Mouse (Mus musculus) hindbrain, embryonic 15.5 days (tissue): Measurements from ENCODE around the gene Hexim1. TPM values are rescaled to one million over a fixed set of nuclear protein-coding genes. Genes with fewer than 3 reads are reported as not detected.

Experiments
- ATAC-seq: fragments of 200-750 bp; cut with Nextera tagmentation; 2 replicates; pipeline ENCODE4 v1.8.0; 2017; ENCODE audit warnings: low read depth, moderate number of reproducible peaks, moderate TSS enrichment; ENCODE audit not compliant: low FRiP score
- H3K27ac ChIP-seq: fragments of 300-500 bp; sonication (generic); replicated peaks from 2 replicates; pipeline ENCODE4 v1.5.1; 2015; ENCODE audit warnings: mild to moderate bottlenecking, inconsistent platforms
- H3K27me3 ChIP-seq: fragments of 300-500 bp; sonication (generic); 2 replicates; pipeline ENCODE4 v1.6.1; 2015; ENCODE audit warnings: control low read depth, inconsistent platforms
- H3K36me3 ChIP-seq: fragments of 300-500 bp; sonication (generic); 2 replicates; pipeline ENCODE4 v1.6.1; 2015; ENCODE audit warnings: control low read depth, inconsistent platforms
- H3K4me1 ChIP-seq: fragments of 300-500 bp; sonication (generic); replicated peaks from 2 replicates; pipeline ENCODE4 v1.6.1; 2015; ENCODE audit warnings: control low read depth, inconsistent platforms
- H3K4me2 ChIP-seq: fragments of 300-500 bp; sonication (generic); 2 replicates; pipeline ENCODE4 v1.6.1; 2015; ENCODE audit warnings: moderate library complexity, mild to moderate bottlenecking, inconsistent platforms
- H3K4me3 ChIP-seq: fragments of 300-500 bp; sonication (generic); 2 replicates; pipeline ENCODE4 v1.5.1; 2015; ENCODE audit warnings: mild to moderate bottlenecking, inconsistent platforms
- H3K9ac ChIP-seq: fragments of 300-500 bp; sonication (generic); 2 replicates; pipeline ENCODE4 v1.6.1; 2015; ENCODE audit warnings: inconsistent platforms
- H3K9me3 ChIP-seq: fragments of 300-500 bp; sonication (generic); 2 replicates; pipeline ENCODE4 v1.6.1; 2016; ENCODE audit warnings: control low read depth, inconsistent platforms
- WGBS: fragments of 180-500 bp; shearing (Covaris S2); methylation state at CpG from one replicate; pipeline ENCODE4 v1.1.7; 2015; 5-methylcytosine and 5-hydroxymethylcytosine counted together
- polyA plus RNA-seq: library from polyadenylated mRNA; unstranded; fragments of >200 nt; fragmentation: Nextera tagmentation; extraction: Ambion mirVana; gene quantifications from 2 replicates; pipeline ENCODE4 v1.2.1, GENCODE M21; 2015

The Hexim1 gene
- polyA plus RNA-seq, 1 experiment from 2014 or later, result 3.9 TPM

DNA sequence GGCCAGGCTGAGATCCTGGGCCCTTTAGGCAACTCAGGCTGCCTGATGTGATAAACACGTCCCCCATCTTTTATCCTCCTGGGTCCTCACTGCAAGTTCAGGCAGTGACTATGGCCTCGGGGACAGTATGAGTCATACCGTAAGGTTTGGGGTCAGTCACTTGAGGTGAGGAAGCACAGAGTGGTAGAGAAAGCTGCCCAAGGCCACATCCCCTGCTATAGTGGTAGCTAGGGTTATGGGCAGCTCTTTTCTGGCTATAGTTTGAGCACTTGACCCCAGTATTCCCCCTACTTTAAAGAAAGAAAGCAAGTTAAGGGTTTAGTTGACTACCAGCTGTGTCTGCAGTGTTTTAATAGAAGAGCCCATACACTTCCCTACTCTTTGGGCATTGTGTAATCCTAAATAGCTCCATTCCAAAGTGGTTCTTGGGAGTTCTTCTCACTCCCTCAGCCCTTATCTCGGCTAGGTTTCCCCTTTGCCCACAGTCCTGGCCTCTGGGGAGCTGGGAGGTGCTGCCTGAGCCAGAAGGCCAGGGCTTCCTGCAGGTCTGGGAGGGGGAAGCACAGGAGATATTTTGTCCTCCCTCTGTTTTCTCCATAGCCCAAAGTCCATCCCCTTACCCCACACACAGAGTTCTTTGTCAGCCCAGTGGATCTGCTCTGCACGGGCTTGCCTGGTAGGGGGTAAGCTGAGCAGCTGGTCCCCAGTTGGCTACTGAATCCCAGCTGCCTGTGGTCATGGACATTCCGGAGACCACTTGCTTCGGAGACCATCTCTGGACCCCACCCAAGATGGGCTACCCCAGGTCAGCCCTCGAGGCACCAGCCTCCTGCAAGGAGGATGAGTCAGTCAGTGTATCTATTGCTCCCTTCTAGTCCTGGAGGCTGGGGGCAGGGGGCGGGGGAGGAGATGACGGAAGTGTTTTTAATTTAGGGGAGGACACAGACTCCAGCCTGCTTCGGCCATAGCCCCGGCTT lies 28.6 kb downstream of the Hexim1 start:
- peaks cover 5% of the 10 kb centered on the region; the same call in 1 of the 2 replicates for H3K36me3 ChIP-seq
- 43% methylated on average over 12 of the region's 12 CpGs for WGBS

DNA sequence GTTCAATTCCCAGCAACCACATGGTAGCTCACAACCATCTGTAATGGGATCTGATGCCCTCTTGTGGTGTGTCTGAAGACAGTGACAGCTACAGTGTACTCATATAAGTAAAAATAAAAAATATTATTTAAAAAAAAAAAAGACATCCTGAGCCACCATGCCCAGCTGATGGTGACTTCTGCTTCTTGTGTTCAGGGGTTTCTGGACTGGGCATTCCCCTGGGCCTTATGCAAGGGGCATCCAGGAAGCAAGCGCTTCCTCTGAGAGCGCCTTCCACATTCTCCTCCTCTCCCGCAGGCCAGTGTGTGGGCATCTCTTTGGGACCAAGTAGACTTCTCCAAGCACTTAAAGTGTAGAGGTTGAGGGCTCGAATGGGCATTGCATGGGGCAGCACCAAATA lies 30.4 kb downstream of the Hexim1 start:
- Histone ChIP-seq H3K9ac (no peak overlapping the region), H3K27me3 (no peaks in the 10 kb centered on the region), H3K4me1 (peaks cover 19% of the 10 kb centered on the region), H3K36me3 (no peaks in the 10 kb centered on the region), H3K9me3 (no peaks in the 10 kb centered on the region), H3K27ac (no peak overlapping the region), H3K4me2 (no peak overlapping the region), H3K4me3 (no peak overlapping the region)
- WGBS, result 89% methylated on average over 4 of the region's 4 CpGs
- no peak for ATAC-seq

More for the DNA sequence above, 28.6 kb downstream of the Hexim1 start:
- H3K27ac ChIP-seq, result no peak overlapping the region
- H3K4me1 ChIP-seq, result peaks cover 26% of the 10 kb centered on the region
- H3K9ac ChIP-seq, result no peak overlapping the region
- H3K9me3 ChIP-seq, result no peaks in the 10 kb centered on the region
- no peak overlapping the region for H3K4me2 ChIP-seq
- H3K4me3 ChIP-seq, result no peak overlapping the region
- ATAC-seq, result no peak
- H3K27me3 ChIP-seq, result no peaks in the 10 kb centered on the region

DNA sequence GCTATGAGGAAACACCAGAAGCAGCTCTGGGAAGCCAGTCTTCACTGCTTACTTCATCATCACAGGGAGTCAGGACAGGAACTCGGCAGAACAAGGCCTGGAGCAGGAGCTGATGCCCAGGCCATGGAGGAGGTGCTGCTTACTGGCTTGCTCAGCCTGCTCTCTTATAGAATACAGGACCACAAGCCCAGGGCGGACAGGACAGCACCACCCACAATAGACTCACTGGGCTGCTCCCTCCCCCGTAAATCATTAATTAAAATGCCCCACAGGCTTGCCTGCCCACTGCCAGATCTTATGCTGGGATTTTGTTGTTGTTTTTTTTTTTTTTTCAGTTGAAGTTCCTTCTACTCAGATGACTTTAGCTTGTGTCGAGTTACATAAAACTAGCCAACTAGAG lies 31.7 kb downstream of the Hexim1 start:
- H3K9ac ChIP-seq, result no peak overlapping the region
- H3K4me2 ChIP-seq, result no peak overlapping the region
- no peak overlapping the region for H3K27ac ChIP-seq
- WGBS, result 66% methylated on average over 4 of the region's 4 CpGs
- no peaks in the 10 kb centered on the region for H3K9me3 ChIP-seq
- H3K4me1 ChIP-seq, result peaks cover 6% of the 10 kb centered on the region
- H3K4me3 ChIP-seq, result no peak overlapping the region
- no peaks in the 10 kb centered on the region for H3K27me3 ChIP-seq
- H3K36me3 ChIP-seq, result no peaks in the 10 kb centered on the region
- ATAC-seq, result no peak

DNA sequence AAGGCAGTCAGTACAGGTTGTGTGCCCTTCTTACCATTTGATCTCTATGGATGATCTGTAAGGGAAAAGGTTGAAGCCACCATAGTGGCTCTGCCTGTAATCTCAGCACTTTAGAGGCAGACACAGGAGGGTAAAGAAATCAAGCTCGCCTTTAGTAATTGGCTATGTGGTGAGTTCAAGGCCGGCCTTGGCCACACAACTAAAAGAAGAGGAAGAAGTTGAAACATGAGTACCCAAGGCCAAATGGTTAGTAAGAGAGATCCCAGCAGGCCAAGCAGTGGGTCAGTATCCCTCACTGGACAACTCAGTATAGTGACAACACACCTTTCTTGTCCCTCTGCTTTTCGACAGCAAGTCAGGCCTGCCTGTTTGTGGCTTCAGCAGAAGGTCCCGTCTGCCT lies 33.7 kb downstream of the Hexim1 start:
- H3K4me2 ChIP-seq, result no peak overlapping the region
- H3K36me3 ChIP-seq, result no peaks in the 10 kb centered on the region
- H3K9ac ChIP-seq, result no peak overlapping the region
- ATAC-seq, result no peak
- no peak overlapping the region for H3K4me3 ChIP-seq
- H3K4me1 ChIP-seq, result no peaks in the 10 kb centered on the region
- WGBS, result 97% methylated on average over 4 of the region's 4 CpGs
- no peaks in the 10 kb centered on the region for H3K27me3 ChIP-seq
- no peak overlapping the region for H3K27ac ChIP-seq
- H3K9me3 ChIP-seq, result no peaks in the 10 kb centered on the region

DNA sequence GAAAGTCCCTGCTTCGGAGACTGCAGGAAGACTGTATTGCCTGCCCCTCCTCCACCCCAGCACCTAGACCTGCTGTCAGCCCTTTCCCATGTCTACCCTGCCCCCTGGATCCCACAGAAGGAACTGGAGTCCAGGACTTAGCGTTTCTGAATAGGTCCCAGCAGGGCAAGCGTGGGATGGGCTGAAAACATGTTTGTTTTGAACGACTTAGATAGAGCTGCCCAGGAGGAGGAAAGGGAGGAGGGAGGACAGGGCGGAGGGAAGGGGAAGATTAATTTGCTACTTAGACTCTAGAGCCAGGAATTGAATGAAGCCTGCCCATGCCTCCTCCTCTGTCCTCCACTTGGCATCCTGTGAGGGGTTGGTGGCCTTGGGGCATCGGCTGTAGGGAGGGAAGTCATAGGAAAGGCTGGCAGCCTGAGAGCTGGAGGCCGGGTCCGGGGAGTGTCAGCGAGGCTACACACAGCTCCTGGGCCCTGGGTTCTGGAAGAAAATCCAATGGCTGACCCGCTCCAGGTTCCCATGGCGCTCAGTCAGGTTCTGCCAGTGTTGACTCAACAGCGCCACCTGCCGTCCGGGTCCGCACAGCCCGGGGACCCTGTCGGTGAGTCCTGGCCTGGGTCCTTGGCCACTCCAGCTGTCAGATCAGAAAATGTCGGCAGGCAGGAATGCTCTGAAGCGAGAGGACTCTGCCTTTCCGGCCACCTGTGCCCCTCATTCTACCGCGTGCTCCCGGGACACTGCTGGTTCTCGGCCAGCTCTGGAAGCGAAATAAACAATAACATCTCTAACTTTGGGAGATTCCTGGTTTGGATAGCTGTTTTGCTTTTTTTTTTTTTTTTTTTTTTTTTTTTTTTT lies 42.8 kb downstream of the Hexim1 start:
- 2% methylated on average over 25 of the region's 25 CpGs for WGBS
- H3K4me3 ChIP-seq, result peak overlapping the region; percentile 9

DNA sequence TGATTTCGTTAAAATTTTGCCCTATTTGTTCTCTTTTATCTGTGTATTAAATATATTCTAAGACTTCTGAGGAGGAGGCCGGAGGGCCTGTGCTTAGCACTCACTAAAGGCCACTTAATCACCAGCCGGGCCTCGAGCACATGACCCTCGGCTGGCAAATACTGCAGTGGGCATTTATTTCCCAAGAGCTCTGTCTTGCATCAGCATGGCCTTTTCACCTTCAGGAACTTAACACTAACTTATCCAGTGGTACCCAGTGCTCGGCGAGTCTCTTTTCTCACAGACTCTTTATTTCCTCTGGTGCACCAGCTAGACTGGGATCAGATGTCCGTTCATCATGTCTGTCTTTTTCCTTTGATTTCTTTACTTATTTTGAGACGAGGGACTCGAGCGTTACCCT lies 44.7 kb downstream of the Hexim1 start:
- H3K36me3 ChIP-seq, result no peaks in the 10 kb centered on the region
- H3K4me3 ChIP-seq, result no peak overlapping the region
- H3K4me1 ChIP-seq, result peaks cover 11% of the 10 kb centered on the region; the same call in 1 of the 2 replicates
- no peak overlapping the region for H3K27ac ChIP-seq
- H3K4me2 ChIP-seq, result no peak overlapping the region
- no peaks in the 10 kb centered on the region for H3K27me3 ChIP-seq
- ATAC-seq, result no peak
- 94% methylated on average over 11 of the region's 11 CpGs for WGBS
- no peak overlapping the region for H3K9ac ChIP-seq
- no peaks in the 10 kb centered on the region for H3K9me3 ChIP-seq

More for the DNA sequence above, 42.8 kb downstream of the Hexim1 start:
- H3K27me3 ChIP-seq, result no peaks in the 10 kb centered on the region
- H3K4me2 ChIP-seq, result peak overlapping the region; percentile 52
- peak; percentile 94 for ATAC-seq
- H3K36me3 ChIP-seq, result no peaks in the 10 kb centered on the region
- H3K9me3 ChIP-seq, result no peaks in the 10 kb centered on the region
- peaks cover 11% of the 10 kb centered on the region; the same call in 1 of the 2 replicates for H3K4me1 ChIP-seq
- H3K9ac ChIP-seq, result no peak overlapping the region
- peak overlapping the region; percentile 65 for H3K27ac ChIP-seq

DNA sequence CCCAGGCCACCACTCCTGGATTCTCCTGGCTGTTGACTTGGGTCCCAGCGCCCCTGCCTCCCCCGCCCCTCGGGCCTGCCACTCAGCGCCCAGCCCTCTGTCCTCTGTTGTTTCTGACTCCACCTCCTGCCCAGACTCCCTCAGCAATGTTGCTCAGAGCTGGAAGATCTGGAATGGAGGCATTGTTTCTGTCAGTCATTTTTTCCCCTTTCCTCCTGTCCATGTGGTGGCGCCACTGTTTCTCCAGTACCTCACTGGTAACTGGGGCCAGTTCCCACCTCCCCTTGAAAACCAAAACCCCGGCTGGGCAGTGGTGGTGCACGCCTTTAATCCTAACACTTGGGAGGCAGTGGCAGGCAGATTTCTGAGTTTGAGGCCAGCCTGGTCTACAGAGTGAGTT lies 45.4 kb downstream of the Hexim1 start:
- Histone ChIP-seq H3K4me1 (peaks cover 11% of the 10 kb centered on the region; the same call in 1 of the 2 replicates), H3K9me3 (no peaks in the 10 kb centered on the region), H3K9ac (no peak overlapping the region), H3K27ac (no peak overlapping the region), H3K4me2 (no peak overlapping the region), H3K36me3 (no peaks in the 10 kb centered on the region), H3K27me3 (no peaks in the 10 kb centered on the region), H3K4me3 (no peak overlapping the region)
- ATAC-seq, result no peak
- 74% methylated on average over 7 of the region's 7 CpGs for WGBS

DNA sequence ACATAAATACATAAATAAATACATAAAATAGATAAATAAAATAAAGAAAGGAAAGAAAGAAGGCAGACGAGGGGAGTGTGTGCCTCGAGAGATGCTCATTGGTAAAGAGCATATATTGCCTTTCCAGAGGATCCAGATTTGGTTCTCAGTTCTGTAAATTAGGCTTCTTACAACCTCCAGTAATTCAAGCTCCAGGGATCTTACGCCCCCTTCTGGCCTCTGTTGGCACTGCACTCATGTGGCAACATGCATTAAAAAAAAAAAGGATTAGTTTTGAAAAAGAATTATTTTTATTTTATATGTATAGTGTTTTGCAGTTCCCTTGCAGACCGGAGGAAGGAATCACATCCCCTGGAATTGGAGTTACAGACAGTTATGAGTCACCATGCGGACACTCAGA lies 46.1 kb downstream of the Hexim1 start:
- Histone ChIP-seq H3K27ac (no peak overlapping the region), H3K4me3 (no peak overlapping the region), H3K9ac (no peak overlapping the region), H3K36me3 (no peaks in the 10 kb centered on the region), H3K27me3 (no peaks in the 10 kb centered on the region), H3K9me3 (no peaks in the 10 kb centered on the region), H3K4me2 (no peak overlapping the region), H3K4me1 (peaks cover 11% of the 10 kb centered on the region; the same call in 1 of the 2 replicates)
- WGBS, result 91% methylated on average over 5 of the region's 5 CpGs
- ATAC-seq, result no peak

DNA sequence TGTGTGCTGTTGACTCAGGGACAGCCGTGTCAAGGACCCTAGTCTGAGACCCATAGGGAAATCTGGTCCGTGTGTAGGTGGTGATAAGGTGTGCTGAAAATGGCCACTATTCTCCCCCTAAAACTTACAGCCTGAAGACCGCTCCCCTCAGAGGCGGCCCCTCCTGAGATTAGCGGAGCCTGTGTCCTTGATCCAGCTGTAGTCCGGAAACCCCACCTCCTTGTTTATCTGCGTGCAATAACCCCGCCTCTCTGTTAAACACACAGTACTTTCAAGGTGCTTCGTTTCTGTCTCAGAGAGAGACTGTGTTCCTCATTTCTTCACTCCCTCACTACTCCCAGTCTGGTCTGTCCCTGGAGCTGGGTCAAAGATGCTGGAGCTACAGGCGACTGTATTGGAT lies 48.4 kb downstream of the Hexim1 start:
- Histone ChIP-seq H3K27me3 (no peaks in the 10 kb centered on the region), H3K9me3 (no peaks in the 10 kb centered on the region), H3K9ac (no peak overlapping the region), H3K4me2 (no peak overlapping the region), H3K27ac (no peak overlapping the region), H3K36me3 (no peaks in the 10 kb centered on the region), H3K4me3 (no peak overlapping the region), H3K4me1 (peaks cover 7% of the 10 kb centered on the region)
- WGBS, result 38% methylated on average over 10 of the region's 10 CpGs
- no peak for ATAC-seq

DNA sequence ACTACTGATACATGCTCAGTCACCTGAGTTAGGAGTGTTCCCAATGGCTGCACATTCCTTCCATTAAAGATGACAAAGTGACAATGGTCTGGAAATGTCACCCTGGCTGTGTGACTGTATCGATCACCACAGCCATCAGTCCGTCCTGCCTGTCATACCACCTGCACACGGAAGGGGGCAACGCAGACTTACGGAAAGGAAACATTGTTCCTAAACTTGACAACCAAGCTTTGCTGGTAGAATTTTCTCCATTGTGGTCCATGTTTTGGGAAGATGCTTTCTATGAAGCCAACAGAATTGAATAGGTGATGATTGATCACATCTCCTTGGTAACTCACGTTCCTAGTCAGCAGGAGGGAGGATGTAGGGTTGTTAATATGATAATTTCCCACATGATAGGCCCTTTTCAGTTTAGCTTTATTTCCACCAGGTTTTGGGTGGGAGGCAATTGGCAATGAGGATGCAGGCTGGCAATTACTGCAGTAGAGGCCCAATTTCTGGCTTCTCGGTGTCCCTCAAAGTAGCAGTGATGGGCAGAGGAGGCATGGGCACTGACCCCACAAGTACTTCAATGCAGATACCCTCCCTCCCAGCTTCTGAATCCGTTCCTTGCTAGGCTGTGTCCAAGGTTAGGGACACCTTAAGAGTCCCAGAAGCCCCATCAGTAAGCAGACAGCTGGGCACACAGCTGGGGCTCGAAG lies 52.8 kb downstream of the Hexim1 start:
- Histone ChIP-seq H3K9me3 (no peaks in the 10 kb centered on the region), H3K27me3 (no peaks in the 10 kb centered on the region), H3K4me1 (peaks cover 40% of the 10 kb centered on the region), H3K36me3 (no peaks in the 10 kb centered on the region), H3K27ac (peak overlapping the region; percentile 50), H3K4me2 (no peak overlapping the region), H3K9ac (no peak overlapping the region), H3K4me3 (no peak overlapping the region)
- WGBS, result 20% methylated on average over 9 of the region's 9 CpGs
- no peak for ATAC-seq
